Mouse (Mus musculus): ENCODE measurements around the gene Ttc28.

GRCm38 (mm10) chr5:111213935-111214450, 334.4 kb downstream of the Ttc28 start:
- TF ChIP-seq CTCF (IDR thresholded peaks at IDR 0.05; ENCODE audit: borderline replicate concordance, insufficient read depth, low read depth, low read length) (no peak), POLR2A (IDR thresholded peaks at IDR 0.05; ENCODE audit: borderline replicate concordance, insufficient read depth, low read length) (no peak)
